Mouse (Mus musculus) inflammation-experienced regulatory T-cells (primary cell): ENCODE results near the gene Glt8d2. TPM values are rescaled to one million over a fixed set of nuclear protein-coding genes. Genes with fewer than 3 reads are reported as not detected.

Source experiments
- polyA plus RNA-seq, 2 experiments: library from polyadenylated mRNA; unstranded; fragments of 100-300 nt; shearing (Covaris generic); gene quantifications; one replicate each; pipeline ENCODE4 v1.2.1; 2017

Gene Glt8d2
- polyA plus RNA-seq, result under 1 TPM; 0.59 to 0.66 TPM

DNA sequence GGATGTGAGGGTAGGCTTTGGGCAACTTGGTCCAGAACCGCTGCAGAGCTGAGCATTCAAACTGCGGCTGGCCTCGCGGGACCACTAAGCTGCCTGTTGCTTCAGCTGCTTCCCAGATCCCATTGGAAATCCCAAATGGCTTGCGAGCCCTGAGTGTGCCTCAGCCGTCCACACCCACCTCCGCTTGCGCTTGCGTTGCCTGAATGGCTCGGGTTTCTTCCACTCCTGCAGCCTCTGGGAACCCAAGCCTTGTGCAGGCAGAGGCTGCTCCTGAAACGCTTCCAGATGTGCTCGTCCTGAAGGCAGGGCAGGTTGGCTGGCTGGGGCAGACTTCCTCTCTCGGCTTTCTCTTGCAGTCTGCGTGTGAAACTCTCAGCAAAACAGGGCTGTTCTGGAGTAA lies at the start of gene Glt8d2:
TSS of gene Glt8d2 (minus strand) at position 157 of the 400 bp plus-strand sequence.

DNA sequence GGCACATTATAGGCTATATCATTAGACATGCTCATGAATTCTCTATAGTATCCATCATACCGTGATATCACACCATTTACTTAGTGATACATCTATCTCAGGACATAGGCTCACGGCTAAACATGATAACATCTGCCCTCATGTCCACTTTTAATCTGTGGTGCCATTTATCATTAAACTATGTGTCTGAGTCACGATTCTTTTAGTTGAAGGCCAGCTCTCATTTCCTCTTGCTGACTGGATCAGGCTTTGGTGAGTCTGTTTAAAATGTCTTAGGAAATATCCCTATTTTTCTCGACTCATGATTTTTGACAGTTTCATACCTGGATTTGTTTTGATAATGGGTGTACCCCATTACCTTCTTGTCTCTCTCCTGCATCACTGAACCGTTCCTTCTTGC lies 5.5 kb upstream of the Glt8d2 start, which contains the start of gene Hcfc2:
TSS of gene Hcfc2 (plus strand) at position 205 of the 400 bp plus-strand sequence.

GRCm38 (mm10) chr10:82629586-82630255 lies 60.7 kb downstream of the Glt8d2 start, which contains the start of gene Tdg:
Gene Tdg, plus strand, starts transcription at chr10:82629828.

GRCm38 (mm10) chr10:82622671-82623552 lies 67.5 kb downstream of the Glt8d2 start, which contains the start of gene 1190007I07Rik:
Gene 1190007I07Rik, minus strand, starts transcription at chr10:82623228.

Other genes with a start within 250 kb of the Glt8d2 start
- gene Gm1553, start 198.0 kb downstream of the Glt8d2 start, polyA plus RNA-seq, result not detected
- gene 1190007I07Rik, start 67.4 kb downstream of the Glt8d2 start, polyA plus RNA-seq, result 10 to 100 TPM; 33.9 to 39.1 TPM
- gene Tdg, start 60.8 kb downstream of the Glt8d2 start, polyA plus RNA-seq, result 10 to 100 TPM; 39.3 to 39.5 TPM
- gene Hcfc2, start 5.5 kb upstream of the Glt8d2 start, polyA plus RNA-seq, result 10 to 100 TPM; 30.6 to 31.3 TPM
- gene Nfyb, start 73.5 kb upstream of the Glt8d2 start, polyA plus RNA-seq, result 10 to 100 TPM; 66.3 to 70.2 TPM
- gene Txnrd1, start 143.3 kb upstream of the Glt8d2 start, polyA plus RNA-seq, result 10 to 100 TPM; 54.0 to 76.4 TPM
- not detected for gene Eid3, start 176.0 kb upstream of the Glt8d2 start, polyA plus RNA-seq